In the genomic region with DNA sequence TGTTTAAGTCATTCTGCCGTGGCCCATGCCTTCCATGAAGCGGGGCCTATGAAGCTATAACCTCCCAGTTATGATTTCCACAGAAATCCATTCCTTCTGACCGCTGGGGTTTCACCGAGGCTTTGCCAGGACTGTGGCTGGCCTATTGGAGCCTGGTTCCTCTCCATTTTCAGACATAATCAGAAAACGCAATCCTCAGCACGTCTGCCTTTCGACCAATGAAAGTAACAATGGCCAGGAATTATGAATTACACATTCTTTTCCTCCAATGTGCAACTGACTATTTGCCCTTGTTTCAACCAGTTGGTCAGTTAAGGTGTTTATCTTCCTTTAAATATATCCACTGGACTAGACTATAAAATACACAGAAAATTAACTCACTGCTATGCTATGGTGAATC, we compare ENCODE assay signal across 12 mouse cellular contexts. TPM values are rescaled to one million over a fixed set of nuclear protein-coding genes. Genes with fewer than 3 reads are reported as not detected.
DNase-seq lines count a peak whose midpoint lies in the region; ATAC-seq lines count a peak whose summit lies in the region.
"Had no signal": no experiment of that assay in that cellular context is flagged by ENCODE, and none has a peak within 500 bp of the region (broad histone marks: within the 10 kb centered on the region; RNA-seq: fewer than 3 reads in every experiment).

No protein-coding gene starts in this region.

- H3K27ac ChIP-seq in kidney, embryonic 14.5 days (ENCODE audit: low read depth, low read length), result no peak overlapping the region; the same call in 1 of the 2 replicates
- H3K27ac ChIP-seq in forebrain, embryonic 10.5 days, result peak overlapping the region; percentile 93
- peak overlapping the region; percentile 93 for H3K27ac ChIP-seq in hindbrain, embryonic 10.5 days
- H3K27ac ChIP-seq in midbrain, embryonic 15.5 days, result peak overlapping the region; percentile 40; the same call in 1 of the 2 replicates
- H3K27ac ChIP-seq: gastrocnemius, adult 2 months; heart, embryonic 15.5 days; limb, embryonic 15.5 days; lung, embryonic 15.5 days had no signal

- ATAC-seq in kidney, embryonic 14.5 days (ENCODE audit: low FRiP score, low TSS enrichment), result no peak
- ATAC-seq in midbrain, embryonic 15.5 days (replicated peaks), result no peak

- no peak overlapping the region for H3K4me2 ChIP-seq in kidney, embryonic 14.5 days (replicated peaks; ENCODE audit: low read depth, low read length)
- peak overlapping the region; percentile 19; the same call in 1 of the 2 replicates for H3K4me2 ChIP-seq in midbrain, embryonic 15.5 days

- WGBS in kidney, embryonic 14.5 days, result 19% methylated on average over 7 of the region's 7 CpGs
- 8% methylated on average over 7 of the region's 7 CpGs for WGBS in forebrain, embryonic 10.5 days
- 8% methylated on average over 7 of the region's 7 CpGs for WGBS in hindbrain, embryonic 10.5 days
- WGBS in midbrain, embryonic 15.5 days, result 3% methylated on average over 7 of the region's 7 CpGs

- no peak overlapping the region for H3K4me3 ChIP-seq in kidney, embryonic 14.5 days (ENCODE audit: low read length)
- peak overlapping the region; percentile 57 for H3K4me3 ChIP-seq in forebrain, embryonic 10.5 days
- H3K4me3 ChIP-seq in hindbrain, embryonic 10.5 days, result peak overlapping the region; percentile 58
- no peak overlapping the region for H3K4me3 ChIP-seq in midbrain, embryonic 15.5 days

- peaks cover 5% of the 10 kb centered on the region; the same call in 1 of the 2 replicates for H3K27me3 ChIP-seq in kidney, embryonic 14.5 days (ENCODE audit: control insufficient read depth, insufficient read depth, low read length)
- peaks cover 100% of the 10 kb centered on the region for H3K27me3 ChIP-seq in forebrain, embryonic 10.5 days (ENCODE audit: poor library complexity, severe bottlenecking)
- H3K27me3 ChIP-seq in hindbrain, embryonic 10.5 days (ENCODE audit: insufficient read depth, poor library complexity, severe bottlenecking), result peaks cover 100% of the 10 kb centered on the region
- H3K27me3 ChIP-seq in midbrain, embryonic 15.5 days (replicated peaks), result peaks cover 79% of the 10 kb centered on the region

- H3K9ac ChIP-seq in kidney, embryonic 14.5 days (ENCODE audit: low read depth, low read length), result no peak overlapping the region
- H3K9ac ChIP-seq in midbrain, embryonic 15.5 days, result no peak overlapping the region
- H3K9ac ChIP-seq: heart, embryonic 15.5 days; limb, embryonic 15.5 days; lung, embryonic 15.5 days had no signal

- H3K36me3 ChIP-seq in kidney, embryonic 14.5 days (ENCODE audit: control insufficient read depth, insufficient read depth, low read length), result no peaks in the 10 kb centered on the region; the same call in 1 of the 2 replicates
- no peaks in the 10 kb centered on the region; the same call in 1 of the 2 replicates for H3K36me3 ChIP-seq in forebrain, embryonic 10.5 days (replicated peaks)
- peaks cover 11% of the 10 kb centered on the region; the same call in 1 of the 2 replicates for H3K36me3 ChIP-seq in hindbrain, embryonic 10.5 days
- no peaks in the 10 kb centered on the region for H3K36me3 ChIP-seq in midbrain, embryonic 15.5 days (replicated peaks)
- H3K36me3 ChIP-seq: heart, embryonic 15.5 days; limb, embryonic 15.5 days; lung, embryonic 15.5 days had no signal

- peaks cover 21% of the 10 kb centered on the region for H3K4me1 ChIP-seq in kidney, embryonic 14.5 days (ENCODE audit: control insufficient read depth, insufficient read depth, low read length)
- peaks cover 81% of the 10 kb centered on the region for H3K4me1 ChIP-seq in forebrain, embryonic 10.5 days
- peaks cover 81% of the 10 kb centered on the region for H3K4me1 ChIP-seq in hindbrain, embryonic 10.5 days (replicated peaks)
- H3K4me1 ChIP-seq in midbrain, embryonic 15.5 days, result peaks cover 36% of the 10 kb centered on the region

- H3K9me3 ChIP-seq in kidney, embryonic 14.5 days (ENCODE audit: control insufficient read depth, low read length), result no peaks in the 10 kb centered on the region
- no peaks in the 10 kb centered on the region for H3K9me3 ChIP-seq in forebrain, embryonic 10.5 days
- H3K9me3 ChIP-seq in hindbrain, embryonic 10.5 days, result no peaks in the 10 kb centered on the region
- no peaks in the 10 kb centered on the region for H3K9me3 ChIP-seq in midbrain, embryonic 15.5 days
- H3K9me3 ChIP-seq: heart, embryonic 15.5 days; limb, embryonic 15.5 days; lung, embryonic 15.5 days had no signal

- peak; percentile 34 for DNase-seq in kidney, postnatal 10 days
- no peak for DNase-seq in forebrain, embryonic 10.5 days (ENCODE audit: extremely low spot score, low spot score)
- DNase-seq in hindbrain, embryonic 10.5 days (ENCODE audit: low spot score), result no peak
- no peak for DNase-seq in embryo, embryonic 9.5 days (ENCODE audit: extremely low spot score)
- no peak for DNase-seq in frontal cortex, postnatal 25 days (ENCODE audit: low spot score in 2 of 2)
- DNase-seq in adrenal gland, postnatal 4 days (ENCODE audit: low spot score in 2 of 2), result no peak

RNA-seq across cellular contexts. Expression of a gene that starts 31.1 kb away (rescaled TPM):
- 310 and 320 TPM in 2 replicates for polyA plus RNA-seq in kidney, embryonic 14.5 days (2014; fragmentation: Nextera tagmentation; extraction: Ambion mirVana)
- polyA plus RNA-seq in forebrain, embryonic 10.5 days (2016; fragmentation: Nextera tagmentation; extraction: Ambion mirVana), result 82.3 and 82.7 TPM in 2 replicates
- polyA plus RNA-seq in hindbrain, embryonic 10.5 days (2016; fragmentation: Nextera tagmentation; extraction: Ambion mirVana), result 83.4 and 86.4 TPM in 2 replicates
- 84.8 and 98.4 TPM in 2 replicates for polyA plus RNA-seq in midbrain, embryonic 15.5 days (2015; fragmentation: Nextera tagmentation; extraction: Ambion mirVana)
- 100 to 1,000 TPM; 143 to 160 TPM for total RNA-seq in adrenal gland, postnatal 4 days (2021)

Comparison
In these comparisons a context has a peak if more than half of its experiments do, and no peak if none do; other contexts are left out.
1. H3K4me3 ChIP-seq: peak in forebrain, embryonic 10.5 days (single experiment) and hindbrain, embryonic 10.5 days (single experiment); none in kidney, embryonic 14.5 days (single experiment) and midbrain, embryonic 15.5 days (single experiment).